Mouse (Mus musculus) ES-Bruce4 (cell line): Measurements from ENCODE around the gene Prpf40b.

Source experiments
- CTCF ChIP-seq: IDR thresholded peaks from one replicate; pipeline ENCODE4 v1.8.1; 2011; ENCODE audit warnings: low read depth, low read length
- POLR2A ChIP-seq: IDR thresholded peaks from one replicate; pipeline ENCODE4 v1.8.1; 2011; ENCODE audit warnings: low read length; ENCODE audit not compliant: insufficient read depth

GRCm38 (mm10) chr15:99338916-99339315 lies 44.0 kb downstream of the Prpf40b start:
- TF ChIP-seq CTCF, result no peak
- no peak for TF ChIP-seq POLR2A
